Mouse (Mus musculus) cerebellum, postnatal 4 days (tissue): ENCODE data around the gene Mid1.
"Not testable (repeated sequence)": the region's sequence is repeated elsewhere in the genome, so short reads cannot be mapped to it uniquely, and the experiment has no call there.

Experiments
- DNase-seq, 2 experiments: peaks; one replicate each; pipeline ENCODE4 v3.0.0; 2022; ENCODE audit warnings: low spot score in 2 of 2, mixed read lengths in 1 of 2

The Mid1 gene

DNA sequence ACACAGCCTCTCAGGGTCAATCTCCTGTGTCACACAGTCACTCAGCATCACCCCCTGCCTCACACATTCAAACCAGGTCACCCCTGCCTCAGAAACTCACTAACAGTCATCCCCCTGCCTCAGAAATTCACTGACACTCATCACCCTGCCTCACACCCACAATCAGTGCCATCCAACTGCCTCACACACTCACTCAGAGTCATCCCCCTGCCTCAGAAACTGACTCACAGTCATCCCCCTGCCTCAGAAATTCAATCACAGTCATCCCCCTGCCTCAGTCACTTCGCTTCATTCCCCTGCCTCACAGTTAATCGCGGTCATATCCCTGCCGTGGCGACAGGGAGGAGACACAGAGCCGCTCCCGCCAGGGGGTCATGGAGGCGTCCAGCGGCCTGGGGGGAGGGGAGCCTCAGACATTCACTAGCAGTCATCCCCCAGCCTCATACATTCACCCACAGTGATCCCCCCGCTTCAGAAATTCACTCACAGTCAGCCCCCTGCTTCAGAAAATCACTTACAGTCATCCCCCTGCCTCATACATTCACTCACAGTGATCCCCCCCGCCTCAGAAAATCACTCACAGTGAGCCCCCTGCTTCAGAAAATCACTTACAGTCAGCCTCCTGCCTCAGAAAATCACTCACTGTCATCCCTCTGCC is 314.4 kb downstream of the Mid1 start:
- peak; percentile 51 to 76 for DNase-seq

DNA sequence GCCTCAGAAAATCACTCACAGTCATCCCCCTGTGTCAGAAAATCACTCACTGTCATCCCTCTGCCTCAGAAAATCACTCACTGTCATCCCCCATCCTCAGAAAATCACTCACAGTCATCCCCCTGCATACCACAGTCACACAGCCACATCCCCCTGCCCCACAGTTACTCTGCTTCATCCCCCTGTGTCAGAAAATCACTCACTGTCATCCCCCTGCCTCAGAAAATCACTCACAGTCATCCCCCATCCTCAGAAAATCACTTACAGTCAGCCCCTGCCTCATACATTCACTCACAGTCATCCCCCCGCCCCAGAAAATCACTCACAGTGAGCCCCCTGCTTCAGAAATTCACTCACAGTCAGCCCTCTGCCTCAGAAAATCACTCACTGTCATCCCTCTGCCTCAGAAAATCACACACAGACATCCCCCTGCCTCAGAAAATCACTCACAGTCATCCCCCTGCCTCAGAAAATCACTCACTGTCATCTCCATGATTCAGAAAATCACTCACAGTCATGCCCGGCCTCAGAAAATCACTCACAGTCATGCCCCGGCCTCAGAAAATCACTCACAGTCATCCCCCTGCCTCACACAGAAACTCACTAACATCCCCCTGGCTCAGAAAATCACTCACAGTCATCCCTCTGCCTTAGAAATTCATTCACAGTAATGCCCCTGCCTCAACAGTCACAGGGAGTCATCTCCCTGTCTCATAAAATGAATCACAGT is 315.1 kb downstream of the Mid1 start:
- not testable (repeated sequence) for DNase-seq

DNA sequence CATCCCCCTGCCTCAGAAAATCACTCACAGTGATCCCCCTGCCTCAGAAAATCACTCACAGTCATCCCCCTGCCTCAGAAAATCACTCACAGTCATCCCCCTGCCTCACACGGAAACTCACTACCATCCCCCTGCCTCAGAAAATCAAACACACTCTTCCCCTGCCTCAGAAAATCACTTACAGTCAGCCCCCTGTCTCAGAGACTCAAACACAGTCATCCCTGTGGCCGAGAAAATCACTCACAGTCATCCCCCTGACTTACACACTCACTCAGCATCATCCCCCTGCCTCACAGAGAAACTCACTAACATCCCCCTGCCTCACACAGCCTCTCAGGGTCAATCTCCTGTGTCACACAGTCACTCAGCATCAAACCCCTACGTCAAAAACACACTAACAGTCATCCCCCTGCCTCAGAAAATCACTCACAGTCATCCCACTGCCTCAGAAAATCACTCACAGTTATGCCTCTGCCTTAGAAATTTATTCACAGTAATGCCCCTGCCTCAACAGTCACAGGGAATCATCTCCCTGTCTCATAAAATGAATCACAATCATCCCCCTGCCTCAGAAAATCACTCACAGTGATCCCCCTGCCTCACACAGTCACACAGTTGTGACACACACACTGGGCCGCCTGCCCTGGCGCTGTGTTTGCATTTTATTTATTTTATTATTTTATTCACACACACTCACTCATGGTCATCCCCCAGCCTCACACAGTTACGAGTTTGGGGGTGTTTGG is 315.8 kb downstream of the Mid1 start:
- not testable (repeated sequence) for DNase-seq

- not testable (repeated sequence) for DNase-seq
Measured at GRCm38 (mm10) chrX:170001388-170001695, 316.3 kb downstream of the Mid1 start.

DNA sequence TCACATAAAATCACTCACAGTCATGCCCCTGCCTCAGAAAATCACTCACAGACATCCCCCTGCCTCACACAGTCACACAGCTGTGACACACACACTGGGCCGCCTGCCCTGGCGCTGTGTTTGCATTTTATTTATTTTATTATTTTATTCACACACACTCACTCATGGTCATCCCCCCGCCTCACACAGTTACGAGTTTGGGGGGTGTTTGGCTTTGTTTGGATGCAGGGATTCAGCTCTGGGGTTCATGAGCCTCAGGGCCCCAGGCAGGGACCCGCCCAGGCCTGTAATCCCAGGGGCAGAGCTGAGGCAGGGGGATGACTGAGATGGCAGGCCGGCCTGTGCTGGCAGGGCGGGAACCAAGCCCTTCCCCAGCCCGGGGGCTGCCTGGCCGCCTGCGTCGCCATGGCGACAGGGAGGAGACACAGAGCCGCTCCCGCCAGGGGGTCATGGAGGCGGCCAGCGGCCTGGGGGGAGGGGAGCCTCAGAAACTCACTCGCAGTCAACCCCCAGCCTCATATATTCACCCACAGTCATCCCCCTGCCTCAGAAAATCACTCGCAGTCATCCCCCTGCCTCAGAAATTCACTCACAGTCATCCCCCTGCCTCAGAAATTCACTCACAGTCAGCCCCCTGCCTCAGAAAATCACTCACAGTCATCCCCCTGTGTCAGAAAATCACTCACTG is 317.7 kb downstream of the Mid1 start:
- DNase-seq: peak in 1 of 2 experiments; percentile 69

GRCm38 (mm10) chrX:170003536-170003935 is 318.5 kb downstream of the Mid1 start:
- not testable (repeated sequence) for DNase-seq

DNA sequence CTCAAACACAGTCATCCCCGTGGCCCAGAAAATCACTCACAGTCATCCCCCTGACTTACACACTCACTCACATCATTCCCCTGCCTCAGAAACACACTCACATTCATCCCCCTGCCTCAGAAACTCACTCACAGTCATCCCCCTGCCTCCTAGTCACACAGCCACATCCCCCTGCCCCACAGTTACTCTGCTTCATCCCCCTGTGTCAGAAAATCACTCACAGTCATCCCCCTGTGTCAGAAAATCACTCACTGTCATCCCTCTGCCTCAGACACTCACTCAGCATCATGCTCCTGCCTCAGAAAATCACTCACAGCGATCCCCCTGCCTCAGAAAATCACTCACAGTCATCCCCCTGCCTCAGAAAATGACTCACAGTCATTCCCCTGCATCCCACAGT is 319.2 kb downstream of the Mid1 start:
- DNase-seq: not testable (repeated sequence)

DNA sequence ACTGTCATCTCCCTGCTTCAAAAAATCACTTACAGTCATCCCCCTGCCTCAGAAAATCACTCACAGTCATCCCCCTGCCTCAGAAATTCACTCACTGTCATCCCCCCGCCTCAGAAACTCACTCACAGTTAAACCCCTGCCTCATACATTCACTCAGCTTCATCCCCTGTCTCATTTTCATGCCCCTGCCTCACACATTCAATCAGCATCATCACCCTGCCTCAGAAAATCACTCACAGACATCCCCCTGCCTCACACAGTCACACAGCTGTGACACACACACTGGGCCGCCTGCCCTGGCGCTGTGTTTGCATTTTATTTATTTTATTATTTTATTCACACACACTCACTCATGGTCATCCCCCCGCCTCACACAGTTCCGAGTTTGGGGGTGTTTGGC is 319.8 kb downstream of the Mid1 start:
- DNase-seq: not testable (repeated sequence)

DNA sequence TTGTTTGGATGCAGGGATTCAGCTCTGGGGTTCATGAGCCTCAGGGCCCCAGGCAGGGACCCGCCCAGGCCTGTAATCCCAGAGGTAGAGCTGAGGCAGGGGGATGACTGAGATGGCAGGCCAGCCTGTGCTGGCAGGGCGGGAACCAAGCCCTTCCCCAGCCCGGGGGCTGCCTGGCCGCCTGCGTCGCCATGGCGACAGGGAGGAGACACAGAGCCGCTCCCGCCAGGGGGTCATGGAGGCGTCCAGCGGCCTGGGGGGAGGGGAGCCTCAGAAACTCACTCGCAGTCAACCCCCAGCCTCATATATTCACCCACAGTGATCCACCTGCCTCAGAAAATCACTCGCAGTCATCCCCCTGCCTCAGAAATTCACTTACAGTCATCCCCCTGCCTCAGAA is 320.2 kb downstream of the Mid1 start:
- DNase-seq: peak; percentile 54 to 85

DNA sequence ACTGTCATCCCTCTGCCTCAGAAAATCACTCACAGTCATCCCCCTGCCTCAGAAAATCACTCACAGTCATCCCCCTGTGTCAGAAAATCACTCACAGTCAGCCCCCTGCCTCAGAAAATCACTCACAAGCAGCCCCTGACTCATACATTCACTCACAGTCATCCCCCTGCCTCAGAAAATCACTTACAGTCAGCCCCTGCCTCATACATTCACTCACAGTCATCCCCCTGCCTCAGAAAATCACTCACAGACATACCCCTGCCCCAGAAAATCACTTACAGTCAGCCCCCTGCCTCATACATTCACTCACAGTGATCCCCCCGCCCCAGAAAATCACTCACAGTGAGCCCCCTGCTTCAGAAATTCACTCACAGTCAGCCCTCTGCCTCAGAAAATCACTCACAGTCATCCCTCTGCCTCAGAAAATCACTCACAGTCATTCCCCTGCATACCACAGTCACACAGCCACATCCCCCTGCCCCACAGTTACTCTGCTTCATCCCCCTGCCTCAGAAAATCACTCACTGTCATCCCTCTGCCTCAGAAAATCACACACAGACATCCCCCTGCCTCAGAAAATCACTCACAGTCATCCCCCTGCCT is 320.8 kb downstream of the Mid1 start:
- DNase-seq: not testable (repeated sequence)

- DNase-seq: not testable (repeated sequence)
Measured at GRCm38 (mm10) chrX:170006694-170007247, 321.8 kb downstream of the Mid1 start.

GRCm38 (mm10) chrX:170007375-170008178 is 322.6 kb downstream of the Mid1 start:
- DNase-seq: not testable (repeated sequence)

DNA sequence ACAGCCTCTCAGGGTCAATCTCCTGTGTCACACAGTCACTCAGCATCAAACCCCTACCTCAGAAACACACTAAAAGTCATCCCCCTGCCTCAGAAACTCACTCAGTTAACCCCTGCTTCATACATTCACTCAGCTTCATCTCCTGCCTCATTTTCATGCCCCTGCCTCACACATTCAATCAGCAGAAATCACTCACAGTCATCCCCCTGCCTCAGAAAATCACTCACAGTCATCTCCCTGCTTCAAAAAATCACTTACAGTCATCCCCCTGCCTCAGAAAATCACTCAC is 323.1 kb downstream of the Mid1 start:
- DNase-seq: not testable (repeated sequence)

- DNase-seq: not testable (repeated sequence)
Measured at GRCm38 (mm10) chrX:170008584-170008983, 323.6 kb downstream of the Mid1 start.

DNA sequence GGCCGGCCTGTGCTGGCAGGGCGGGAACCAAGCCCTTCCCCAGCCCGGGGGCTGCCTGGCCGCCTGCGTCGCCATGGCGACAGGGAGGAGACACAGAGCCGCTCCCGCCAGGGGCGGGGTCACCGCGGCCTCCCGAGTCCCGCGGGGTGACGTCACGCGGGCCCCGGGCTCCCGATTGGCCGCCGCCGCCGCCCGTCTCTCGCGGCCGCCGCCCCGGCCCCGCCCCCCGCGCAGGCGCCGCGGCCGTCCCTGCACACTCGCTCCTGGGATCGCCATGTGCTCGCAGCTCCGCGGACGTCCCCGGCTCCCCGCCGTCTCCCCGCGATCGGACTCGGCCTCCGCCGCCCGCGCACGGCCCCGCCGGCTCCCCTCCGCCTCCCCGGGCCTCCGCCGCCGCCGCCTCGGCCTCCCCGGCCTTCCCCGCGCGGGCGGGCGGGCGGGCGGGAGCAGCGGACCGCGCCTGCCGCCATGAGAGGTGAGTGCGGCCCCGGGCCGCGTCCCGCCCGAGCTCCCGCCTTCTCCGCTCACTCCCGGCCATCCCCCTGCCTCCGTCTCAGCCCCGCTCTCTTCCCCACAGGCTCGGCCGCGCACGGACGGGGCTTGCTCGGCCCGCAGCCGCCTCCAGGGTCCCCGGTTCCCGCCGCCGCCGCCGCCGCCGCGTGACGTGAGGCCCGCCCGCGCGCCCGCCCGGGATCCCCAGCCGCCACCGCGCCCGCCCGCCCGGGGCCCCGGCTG is 324.2 kb downstream of the Mid1 start, which contains the start of gene Gm21887:
Gm21887 (plus strand) TSS at position 644 of the 735 bp plus-strand sequence.
- DNase-seq: peak; percentile 97 to 100

DNA sequence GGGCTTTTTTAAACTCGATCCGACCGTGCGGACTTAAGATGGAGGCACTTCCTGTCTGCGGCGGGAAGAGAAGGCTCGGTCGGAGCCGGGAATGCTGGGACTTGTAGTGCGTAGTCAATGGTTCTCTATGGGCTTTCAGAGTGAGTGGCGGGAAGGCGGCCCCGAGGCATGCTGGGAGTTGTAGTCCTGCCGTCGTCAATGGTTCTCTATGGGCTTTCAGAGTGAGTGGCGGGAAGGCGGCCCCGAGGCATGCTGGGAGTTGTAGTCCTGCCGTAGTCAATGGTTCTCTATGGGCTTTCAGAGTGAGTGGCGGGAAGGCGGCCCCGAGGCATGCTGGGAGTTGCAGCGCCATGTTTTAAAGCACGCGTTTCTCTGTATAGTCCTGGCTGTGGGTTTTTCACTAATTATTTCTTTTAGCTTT is 324.8 kb downstream of the Mid1 start:
- peak; percentile 98 to 100 for DNase-seq

DNA sequence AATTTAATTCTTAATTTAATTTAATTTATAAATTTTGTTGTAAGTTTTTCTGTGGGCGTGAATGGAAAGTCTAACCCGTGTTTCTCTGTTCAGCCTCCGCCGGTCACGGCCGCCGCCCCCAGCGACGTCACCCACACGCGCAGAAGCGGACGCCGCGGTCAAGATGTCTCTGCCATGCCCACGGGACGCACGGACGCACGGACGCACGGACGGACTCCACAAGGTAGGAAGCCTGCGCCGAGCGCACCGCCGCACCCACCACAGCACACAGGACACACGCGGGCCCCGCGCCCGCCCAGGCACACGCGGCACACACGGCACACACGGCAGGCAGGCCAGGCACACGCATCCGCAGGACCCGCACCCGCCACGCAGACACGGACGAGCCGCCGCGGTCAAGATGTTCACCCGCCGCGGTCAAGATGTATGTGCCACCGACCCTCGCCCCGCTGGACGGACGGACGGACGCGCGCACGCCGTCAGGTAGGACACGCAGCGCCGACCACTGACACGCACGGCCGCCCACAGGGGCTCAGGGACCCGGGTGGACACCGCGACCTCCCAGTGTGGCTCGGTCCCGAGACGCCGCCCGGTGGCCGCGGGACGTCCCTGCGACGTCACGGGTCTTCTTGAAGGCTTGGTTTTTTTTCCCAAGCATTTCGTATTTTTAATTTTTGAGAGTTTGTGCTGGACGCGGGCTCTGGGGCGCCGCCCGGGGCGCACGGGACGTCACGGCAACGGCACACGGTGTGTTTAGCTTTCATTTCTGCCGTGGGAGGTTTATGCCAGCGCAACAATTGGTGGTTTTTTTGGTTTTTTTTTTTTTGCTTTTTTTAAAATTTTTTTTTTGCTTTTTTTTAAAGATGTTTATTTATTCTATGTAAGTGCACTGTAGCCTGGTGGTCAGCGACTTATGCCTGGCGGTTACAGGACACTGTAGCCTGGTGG is 325.9 kb downstream of the Mid1 start:
- DNase-seq: peak; percentile 59 to 87

DNA sequence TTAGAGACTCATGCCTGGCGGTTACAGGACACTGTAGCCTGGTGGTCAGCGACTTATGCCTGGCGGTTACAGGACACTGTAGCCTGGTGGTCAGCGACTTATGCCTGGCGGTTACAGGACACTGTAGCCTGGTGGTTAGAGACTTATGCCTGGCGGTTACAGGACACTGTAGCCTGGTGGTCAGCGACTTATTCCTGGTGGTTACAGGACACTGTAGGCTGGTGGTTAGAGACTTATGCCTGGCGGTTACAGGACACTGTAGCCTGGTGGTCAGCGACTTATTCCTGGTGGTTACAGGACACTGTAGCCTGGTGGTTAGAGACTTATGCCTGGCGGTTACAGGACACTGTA is 326.5 kb downstream of the Mid1 start:
- DNase-seq: not testable (repeated sequence)

DNA sequence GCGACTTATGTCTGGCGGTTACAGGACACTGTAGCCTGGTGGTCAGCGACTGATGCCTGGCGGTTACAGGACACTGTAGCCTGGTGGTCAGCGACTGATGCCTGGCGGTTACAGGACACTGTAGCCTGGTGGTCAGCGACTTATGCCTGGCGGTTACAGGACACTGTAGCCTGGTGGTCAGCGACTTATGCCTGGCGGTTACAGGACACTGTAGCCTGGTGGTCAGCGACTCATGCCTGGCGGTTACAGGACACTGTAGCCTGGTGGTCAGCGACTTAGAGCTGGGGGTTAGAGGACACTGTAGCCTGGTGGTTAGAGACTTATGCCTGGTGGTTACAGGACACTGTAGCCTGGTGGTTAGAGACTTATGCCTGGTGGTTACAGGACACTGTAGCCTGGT is 328.4 kb downstream of the Mid1 start:
- not testable (repeated sequence) for DNase-seq
